Mouse (Mus musculus) liver, adult 2 months (tissue): ENCODE measurements around the gene Nod1.

Experiments
- CTCF ChIP-seq: fragments of 200-500 bp; IDR thresholded peaks from 2 replicates; pipeline ENCODE4 v1.5.1; 2011; ENCODE audit warnings: low read depth, low read length, control low read depth
- POLR2A ChIP-seq: fragments of 200-500 bp; IDR thresholded peaks from 2 replicates; pipeline ENCODE4 v1.6.1; 2011; ENCODE audit warnings: low read length, control low read depth; ENCODE audit not compliant: insufficient read depth; ENCODE audit errors: extremely low read depth

DNA sequence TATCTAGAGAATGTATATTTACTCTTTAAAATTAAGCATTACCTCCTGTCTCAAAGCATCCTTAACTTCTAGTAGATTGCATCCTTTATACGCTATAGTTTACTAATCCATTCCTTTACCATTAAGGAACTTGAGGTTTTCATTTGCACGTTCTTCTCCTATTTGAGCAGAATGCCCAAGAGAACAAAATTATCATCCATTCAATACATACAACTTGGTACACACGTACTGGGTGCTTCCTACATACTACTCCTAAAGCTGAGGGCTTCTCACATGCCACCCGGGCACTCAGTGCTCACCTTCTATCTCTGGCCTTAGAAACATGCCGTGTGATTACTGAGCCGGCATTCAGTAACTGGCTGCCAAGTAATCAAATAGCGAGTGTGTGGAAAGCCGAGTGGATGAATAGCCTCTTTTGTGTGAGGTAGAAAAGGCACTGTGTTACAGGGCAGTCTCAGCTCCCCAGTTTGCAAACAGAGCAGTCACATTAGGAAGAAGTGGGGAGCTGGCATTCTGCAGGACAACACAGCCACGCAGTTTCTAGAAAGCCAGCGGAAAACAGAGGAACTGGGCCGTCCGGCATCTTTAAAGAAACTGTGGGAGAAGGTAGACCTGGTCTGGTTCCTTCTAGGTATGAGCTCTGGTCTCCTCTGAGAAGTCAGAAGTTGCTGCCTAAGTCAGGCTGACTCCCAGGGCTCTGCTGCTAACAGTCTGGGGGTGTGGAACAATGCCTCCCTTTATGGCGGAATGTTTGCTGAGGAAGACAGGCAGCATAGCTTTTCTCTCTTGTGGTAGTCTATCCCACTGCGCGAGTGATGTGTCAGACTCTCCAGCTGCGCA lies 37.2 kb upstream of the Nod1 start:
- TF ChIP-seq CTCF (no peak), POLR2A (no peak)
